Comparison of ENCODE assay signal across 8 mouse cellular contexts in genomic region chr1:86058856-86059769, GRCm38 (mm10). TPM values are rescaled to one million over a fixed set of nuclear protein-coding genes. Genes with fewer than 3 reads are reported as not detected.
DNase-seq lines count a peak whose midpoint lies in the region; ATAC-seq and TF ChIP-seq lines count a peak whose summit lies in the region.

No protein-coding gene starts in this region.

- H3K9me3 ChIP-seq in heart, embryonic 12.5 days (replicated peaks): no peaks in the 10 kb centered on the region
- no peaks in the 10 kb centered on the region for H3K9me3 ChIP-seq in kidney, postnatal 0 days (replicated peaks; ENCODE audit: low read length)
- no peaks in the 10 kb centered on the region for H3K9me3 ChIP-seq in liver, embryonic 11.5 days (ENCODE audit: control insufficient read depth, low read length)
- H3K9me3 ChIP-seq in stomach, embryonic 14.5 days (ENCODE audit: control insufficient read depth, low read depth, low read length): no peaks in the 10 kb centered on the region

- peak overlapping the region; percentile 40 for H3K9ac ChIP-seq in heart, embryonic 12.5 days
- peak overlapping the region; percentile 48; the same call in 1 of the 2 replicates for H3K9ac ChIP-seq in kidney, postnatal 0 days (ENCODE audit: low read depth, low read length)
- H3K9ac ChIP-seq in liver, embryonic 11.5 days (ENCODE audit: low read depth, low read length): peak overlapping the region; percentile 53
- H3K9ac ChIP-seq in stomach, embryonic 14.5 days (replicated peaks; ENCODE audit: low read depth, low read length): no peak overlapping the region

- DNase-seq in CD4-positive helper T cell, adult 2 months (ENCODE audit: low read depth, low spot score): peak; percentile 89
- DNase-seq in brain, embryonic 18.5 days (ENCODE audit: low read depth, low spot score): peak; percentile 71
- DNase-seq in kidney, postnatal 0 days (ENCODE audit: low spot score): peak; percentile 97
- DNase-seq in liver, embryonic 11.5 days (ENCODE audit: low spot score): peak; percentile 86
- peak; percentile 95 for DNase-seq in naive thymus-derived CD4-positive, alpha-beta T cell, adult 2 months (ENCODE audit: low read depth)

- 10% methylated on average over 21 of the region's 21 CpGs for WGBS in heart, embryonic 12.5 days
- 10% methylated on average over 21 of the region's 21 CpGs for WGBS in kidney, postnatal 0 days
- 9% methylated on average over 21 of the region's 21 CpGs for WGBS in liver, embryonic 11.5 days
- WGBS in stomach, embryonic 14.5 days: 9% methylated on average over 21 of the region's 21 CpGs

- H3K36me3 ChIP-seq in heart, embryonic 12.5 days: no peaks in the 10 kb centered on the region
- no peaks in the 10 kb centered on the region for H3K36me3 ChIP-seq in kidney, postnatal 0 days (ENCODE audit: insufficient read depth, low read length)
- no peaks in the 10 kb centered on the region for H3K36me3 ChIP-seq in liver, embryonic 11.5 days (ENCODE audit: control insufficient read depth, insufficient read depth, low read length)
- H3K36me3 ChIP-seq in stomach, embryonic 14.5 days (ENCODE audit: control insufficient read depth, insufficient read depth, low read length): no peaks in the 10 kb centered on the region

- no peaks in the 10 kb centered on the region for H3K4me1 ChIP-seq in heart, embryonic 12.5 days (replicated peaks)
- no peaks in the 10 kb centered on the region for H3K4me1 ChIP-seq in kidney, postnatal 0 days (replicated peaks; ENCODE audit: insufficient read depth, low read length)
- H3K4me1 ChIP-seq in liver, embryonic 11.5 days (replicated peaks; ENCODE audit: control insufficient read depth, insufficient read depth, low read length): peaks cover 2% of the 10 kb centered on the region; the same call in 1 of the 2 replicates
- no peaks in the 10 kb centered on the region for H3K4me1 ChIP-seq in stomach, embryonic 14.5 days (ENCODE audit: control insufficient read depth, insufficient read depth, low read length)

- peak; percentile 96 for TF ChIP-seq CTCF in kidney, postnatal 0 days (IDR thresholded peaks at IDR 0.05; ENCODE audit: low read depth)

- peak; percentile 77 for ATAC-seq in erythroid progenitor cell, adult 5-6 weeks (replicated peaks; ENCODE audit: low FRiP score, poor library complexity, severe bottlenecking)
- peak; percentile 76 for ATAC-seq in heart, embryonic 12.5 days (ENCODE audit: insufficient number of reproducible peaks, low FRiP score)
- ATAC-seq in kidney, postnatal 0 days (replicated peaks; ENCODE audit: low FRiP score, low read depth): peak; percentile 84
- ATAC-seq in liver, embryonic 11.5 days (replicated peaks; ENCODE audit: low FRiP score): peak; percentile 82
- ATAC-seq in stomach, embryonic 14.5 days (ENCODE audit: insufficient number of reproducible peaks, insufficient read depth, low FRiP score, low read depth): peak; percentile 84

- H3K27me3 ChIP-seq in heart, embryonic 12.5 days (replicated peaks): 0 out of 2 replicates have a peak, but pooled peaks cover 8% of the 10 kb centered on the region
- no peaks in the 10 kb centered on the region for H3K27me3 ChIP-seq in kidney, postnatal 0 days (ENCODE audit: insufficient read depth, low read length)
- no peaks in the 10 kb centered on the region for H3K27me3 ChIP-seq in liver, embryonic 11.5 days (replicated peaks; ENCODE audit: control insufficient read depth, insufficient read depth, low read length)
- no peaks in the 10 kb centered on the region for H3K27me3 ChIP-seq in stomach, embryonic 14.5 days (ENCODE audit: control insufficient read depth, insufficient read depth, low read length)

- H3K4me3 ChIP-seq in heart, embryonic 12.5 days: peak overlapping the region; percentile 45
- peak overlapping the region; percentile 23 for H3K4me3 ChIP-seq in kidney, postnatal 0 days (replicated peaks; ENCODE audit: low read depth, low read length)
- H3K4me3 ChIP-seq in liver, embryonic 11.5 days (ENCODE audit: low read depth, low read length): peak overlapping the region; percentile 37
- H3K4me3 ChIP-seq in stomach, embryonic 14.5 days (ENCODE audit: low read depth, low read length): peak overlapping the region; percentile 29

- no peak overlapping the region for H3K27ac ChIP-seq in heart, embryonic 12.5 days (ENCODE audit: poor library complexity, severe bottlenecking)
- H3K27ac ChIP-seq in kidney, postnatal 0 days: peak overlapping the region; percentile 56; the same call in 1 of the 2 replicates
- H3K27ac ChIP-seq in liver, embryonic 11.5 days (ENCODE audit: low read depth, low read length): peak overlapping the region; percentile 40; the same call in 1 of the 2 replicates
- no peak overlapping the region for H3K27ac ChIP-seq in stomach, embryonic 14.5 days (ENCODE audit: low read length)

- peak overlapping the region; percentile 66 for H3K4me2 ChIP-seq in heart, embryonic 12.5 days
- H3K4me2 ChIP-seq in kidney, postnatal 0 days (ENCODE audit: low read length): peak overlapping the region; percentile 50
- H3K4me2 ChIP-seq in liver, embryonic 11.5 days: peak overlapping the region; percentile 68
- H3K4me2 ChIP-seq in stomach, embryonic 14.5 days (replicated peaks; ENCODE audit: low read depth, low read length): peak overlapping the region; percentile 43

RNA-seq across cellular contexts. Expression of gene Psmd1, which starts 5.1 kb away (rescaled TPM):
- total RNA-seq in erythroid progenitor cell, adult 5-6 weeks (2015; ENCODE audit: low replicate concordance): 54.8 and 84.7 TPM in 2 replicates
- total RNA-seq in erythroid progenitor cell, adult 5-6 weeks (2017; ENCODE audit: low replicate concordance): 83.6 and 94.6 TPM in 2 replicates
- 154 and 159 TPM in 2 replicates for polyA plus RNA-seq in heart, embryonic 12.5 days (2016; fragmentation: Nextera tagmentation; extraction: Ambion mirVana)
- polyA plus RNA-seq in kidney, postnatal 0 days (2015; fragmentation: Nextera tagmentation; extraction: Ambion mirVana): 123 and 145 TPM in 2 replicates
- 196 and 223 TPM in 2 replicates for polyA plus RNA-seq in liver, embryonic 11.5 days (2014; fragmentation: Nextera tagmentation; extraction: Ambion mirVana)
- 154 and 160 TPM in 2 replicates for polyA plus RNA-seq in stomach, embryonic 14.5 days (2014; fragmentation: Nextera tagmentation; extraction: Ambion mirVana)

RNA-seq across cellular contexts. Expression of gene 2810459M11Rik, which starts 13.4 kb away (rescaled TPM):
- not detected in 2 replicates for total RNA-seq in erythroid progenitor cell, adult 5-6 weeks (2015; ENCODE audit: low replicate concordance)
- total RNA-seq in erythroid progenitor cell, adult 5-6 weeks (2017; ENCODE audit: low replicate concordance): not detected in 2 replicates
- 0.71 and 0.79 TPM in 2 replicates for polyA plus RNA-seq in heart, embryonic 12.5 days (2016; fragmentation: Nextera tagmentation; extraction: Ambion mirVana)
- 0.70 and 0.88 TPM in 2 replicates for polyA plus RNA-seq in kidney, postnatal 0 days (2015; fragmentation: Nextera tagmentation; extraction: Ambion mirVana)
- polyA plus RNA-seq in liver, embryonic 11.5 days (2014; fragmentation: Nextera tagmentation; extraction: Ambion mirVana): 16.4 and 17.7 TPM in 2 replicates
- 2.9 and 3.1 TPM in 2 replicates for polyA plus RNA-seq in stomach, embryonic 14.5 days (2014; fragmentation: Nextera tagmentation; extraction: Ambion mirVana)

RNA-seq across cellular contexts. Expression of gene Spata3, which starts 42.5 kb away (rescaled TPM):
- total RNA-seq in erythroid progenitor cell, adult 5-6 weeks (2015; ENCODE audit: low replicate concordance): not detected in 2 replicates
- total RNA-seq in erythroid progenitor cell, adult 5-6 weeks (2017; ENCODE audit: low replicate concordance): not detected in 2 replicates
- polyA plus RNA-seq in heart, embryonic 12.5 days (2016; fragmentation: Nextera tagmentation; extraction: Ambion mirVana): not detected in 2 replicates
- 0.21 TPM in 1 of 2 replicates, not detected in the other for polyA plus RNA-seq in kidney, postnatal 0 days (2015; fragmentation: Nextera tagmentation; extraction: Ambion mirVana)
- polyA plus RNA-seq in liver, embryonic 11.5 days (2014; fragmentation: Nextera tagmentation; extraction: Ambion mirVana): not detected in 2 replicates
- not detected in 2 replicates for polyA plus RNA-seq in stomach, embryonic 14.5 days (2014; fragmentation: Nextera tagmentation; extraction: Ambion mirVana)

RNA-seq across cellular contexts. Expression of gene Htr2b, which starts 52.7 kb away (rescaled TPM):
- total RNA-seq in erythroid progenitor cell, adult 5-6 weeks (2015; ENCODE audit: low replicate concordance): not detected in 2 replicates
- total RNA-seq in erythroid progenitor cell, adult 5-6 weeks (2017; ENCODE audit: low replicate concordance): 0.51 TPM in 1 of 2 replicates, not detected in the other
- 0.22 and 0.37 TPM in 2 replicates for polyA plus RNA-seq in heart, embryonic 12.5 days (2016; fragmentation: Nextera tagmentation; extraction: Ambion mirVana)
- polyA plus RNA-seq in kidney, postnatal 0 days (2015; fragmentation: Nextera tagmentation; extraction: Ambion mirVana): 3.0 and 3.3 TPM in 2 replicates
- polyA plus RNA-seq in liver, embryonic 11.5 days (2014; fragmentation: Nextera tagmentation; extraction: Ambion mirVana): 0.23 and 0.26 TPM in 2 replicates
- 0.70 and 1.00 TPM in 2 replicates for polyA plus RNA-seq in stomach, embryonic 14.5 days (2014; fragmentation: Nextera tagmentation; extraction: Ambion mirVana)

Comparison
In these comparisons a context has a peak if more than half of its experiments do, and no peak if none do; other contexts are left out.
1. H3K27ac ChIP-seq: peak in kidney, postnatal 0 days (single experiment) and liver, embryonic 11.5 days (single experiment); none in heart, embryonic 12.5 days (single experiment) and stomach, embryonic 14.5 days (single experiment).
2. Peak in every context shown above with its lines, with median percentiles within 50 percentile points of each other: DNase-seq, ATAC-seq, H3K4me2 ChIP-seq and H3K4me3 ChIP-seq.